Mouse (Mus musculus): Measurements from ENCODE around the gene Appl2. TPM values are rescaled to one million over a fixed set of nuclear protein-coding genes. Genes with fewer than 3 reads are reported as not detected.
A peak's percentile ranks its signal among the peaks of the same experiment; 100 is the strongest.
"Not testable (repeated sequence)": the region's sequence is repeated elsewhere in the genome, so short reads cannot be mapped to it uniquely, and the experiment has no call there.

Appl2 gene
- 40.8 and 45.7 TPM in 2 replicates for polyA plus RNA-seq (2015; fragmentation: Nextera tagmentation; extraction: Ambion mirVana)

- peak within 1 kb of the TSS; percentile 81 for H3K27ac ChIP-seq (replicated peaks)
- H3K4me2 ChIP-seq: peak within 1 kb of the TSS; percentile 82
- H3K4me1 ChIP-seq: peaks cover 39% of the 10 kb centered on the region
- no peaks in the 10 kb centered on the region for H3K9me3 ChIP-seq (replicated peaks)
- WGBS: under 1% methylated on average over 59 of the region's 59 CpGs
- H3K9ac ChIP-seq (replicated peaks): peak within 1 kb of the TSS; percentile 68
- no peaks in the 10 kb centered on the region for H3K27me3 ChIP-seq (replicated peaks)
- peak; percentile 96 for ATAC-seq (ENCODE audit: low FRiP score)
- no peaks in the 10 kb centered on the region for H3K36me3 ChIP-seq
- peak within 1 kb of the TSS; percentile 64 for H3K4me3 ChIP-seq (replicated peaks)
Measured at GRCm38 (mm10) chr10:83648131-83649020, at the start of gene Appl2. Gene Appl2 (minus strand): TSS chr10:83648738.

GRCm38 (mm10) chr10:83696226-83696625 is 47.7 kb upstream of the Appl2 start:
- Histone ChIP-seq H3K9me3 (replicated peaks) (no peaks in the 10 kb centered on the region), H3K4me3 (replicated peaks) (no peak overlapping the region), H3K36me3 (no peaks in the 10 kb centered on the region), H3K9ac (replicated peaks) (no peak overlapping the region), H3K27ac (replicated peaks) (no peak overlapping the region), H3K4me2 (no peak overlapping the region), H3K4me1 (no peaks in the 10 kb centered on the region), H3K27me3 (replicated peaks) (no peaks in the 10 kb centered on the region)
- 82% methylated on average over 4 of the region's 4 CpGs for WGBS
- no peak for ATAC-seq (ENCODE audit: low FRiP score)

- no peaks in the 10 kb centered on the region for H3K9me3 ChIP-seq (replicated peaks)
- no peaks in the 10 kb centered on the region for H3K4me1 ChIP-seq
- ATAC-seq (ENCODE audit: low FRiP score): no peak
- no peaks in the 10 kb centered on the region for H3K36me3 ChIP-seq
- no peaks in the 10 kb centered on the region for H3K27me3 ChIP-seq (replicated peaks)
- H3K9ac ChIP-seq (replicated peaks): no peak overlapping the region
- WGBS: 86% methylated on average over 11 of the region's 11 CpGs
- H3K4me2 ChIP-seq: no peak overlapping the region
- H3K27ac ChIP-seq (replicated peaks): no peak overlapping the region
- no peak overlapping the region for H3K4me3 ChIP-seq (replicated peaks)
Measured at GRCm38 (mm10) chr10:83692175-83692895, 43.8 kb upstream of the Appl2 start.

GRCm38 (mm10) chr10:83688215-83688614 is 39.7 kb upstream of the Appl2 start:
- Histone ChIP-seq H3K27ac (replicated peaks) (no peak overlapping the region), H3K4me1 (no peaks in the 10 kb centered on the region), H3K9me3 (replicated peaks) (no peaks in the 10 kb centered on the region), H3K4me2 (no peak overlapping the region), H3K4me3 (replicated peaks) (no peak overlapping the region), H3K9ac (replicated peaks) (no peak overlapping the region), H3K36me3 (no peaks in the 10 kb centered on the region), H3K27me3 (replicated peaks) (no peaks in the 10 kb centered on the region)
- WGBS: 96% methylated on average over 2 of the region's 2 CpGs
- no peak for ATAC-seq (ENCODE audit: low FRiP score)

- H3K9ac ChIP-seq (replicated peaks): no peak overlapping the region
- no peaks in the 10 kb centered on the region for H3K9me3 ChIP-seq (replicated peaks)
- H3K4me1 ChIP-seq: no peaks in the 10 kb centered on the region
- H3K27me3 ChIP-seq (replicated peaks): no peaks in the 10 kb centered on the region
- ATAC-seq (ENCODE audit: low FRiP score): no peak
- 86% methylated on average over 12 of the region's 12 CpGs for WGBS
- no peak overlapping the region for H3K4me2 ChIP-seq
- no peaks in the 10 kb centered on the region for H3K36me3 ChIP-seq
- H3K27ac ChIP-seq (replicated peaks): no peak overlapping the region
- H3K4me3 ChIP-seq (replicated peaks): no peak overlapping the region
Measured at GRCm38 (mm10) chr10:83681334-83681733, 32.8 kb upstream of the Appl2 start.

- Histone ChIP-seq H3K4me3 (replicated peaks) (no peak overlapping the region), H3K27me3 (replicated peaks) (no peaks in the 10 kb centered on the region), H3K9ac (replicated peaks) (no peak overlapping the region), H3K27ac (replicated peaks) (no peak overlapping the region), H3K36me3 (no peaks in the 10 kb centered on the region), H3K4me1 (no peaks in the 10 kb centered on the region), H3K4me2 (no peak overlapping the region), H3K9me3 (replicated peaks) (0 out of 2 replicates have a peak, but pooled peaks cover 3% of the 10 kb centered on the region)
- WGBS: 94% methylated on average over 4 of the region's 4 CpGs
- no peak for ATAC-seq (ENCODE audit: low FRiP score)
Measured at GRCm38 (mm10) chr10:83666556-83666955, 18.0 kb upstream of the Appl2 start.

GRCm38 (mm10) chr10:83661925-83662324 is 13.4 kb upstream of the Appl2 start:
- no peak overlapping the region for H3K4me3 ChIP-seq (replicated peaks)
- ATAC-seq (ENCODE audit: low FRiP score): no peak
- no peaks in the 10 kb centered on the region for H3K27me3 ChIP-seq (replicated peaks)
- H3K4me1 ChIP-seq: 0 out of 2 replicates have a peak, but pooled peaks cover 4% of the 10 kb centered on the region
- no peak overlapping the region for H3K27ac ChIP-seq (replicated peaks)
- no peaks in the 10 kb centered on the region for H3K9me3 ChIP-seq (replicated peaks)
- no peak overlapping the region for H3K9ac ChIP-seq (replicated peaks)
- H3K4me2 ChIP-seq: no peak overlapping the region
- WGBS: 70% methylated on average over 8 of the region's 8 CpGs
- H3K36me3 ChIP-seq: no peaks in the 10 kb centered on the region

GRCm38 (mm10) chr10:83660605-83661004 is 12.1 kb upstream of the Appl2 start:
- Histone ChIP-seq H3K36me3 (no peaks in the 10 kb centered on the region), H3K27ac (replicated peaks) (no peak overlapping the region), H3K4me3 (replicated peaks) (no peak overlapping the region), H3K4me1 (0 out of 2 replicates have a peak, but pooled peaks cover 4% of the 10 kb centered on the region), H3K9ac (replicated peaks) (no peak overlapping the region), H3K27me3 (replicated peaks) (no peaks in the 10 kb centered on the region), H3K9me3 (replicated peaks) (no peaks in the 10 kb centered on the region), H3K4me2 (no peak overlapping the region)
- 84% methylated on average over 4 of the region's 4 CpGs for WGBS
- ATAC-seq (ENCODE audit: low FRiP score): no peak

GRCm38 (mm10) chr10:83654591-83654990 is 6.1 kb upstream of the Appl2 start:
- WGBS: 85% methylated on average over 2 of the region's 2 CpGs
- no peak for ATAC-seq (ENCODE audit: low FRiP score)
- no peak overlapping the region for H3K4me2 ChIP-seq
- H3K9ac ChIP-seq (replicated peaks): no peak overlapping the region
- H3K27ac ChIP-seq (replicated peaks): no peak overlapping the region
- no peaks in the 10 kb centered on the region for H3K36me3 ChIP-seq
- 0 out of 2 replicates have a peak, but pooled peaks cover 4% of the 10 kb centered on the region for H3K4me1 ChIP-seq
- no peak overlapping the region for H3K4me3 ChIP-seq (replicated peaks)
- no peaks in the 10 kb centered on the region for H3K27me3 ChIP-seq (replicated peaks)
- no peaks in the 10 kb centered on the region for H3K9me3 ChIP-seq (replicated peaks)

GRCm38 (mm10) chr10:83652205-83652866 is 3.8 kb upstream of the Appl2 start:
- not testable (repeated sequence) for H3K27ac ChIP-seq (replicated peaks); H3K36me3 ChIP-seq; H3K4me2 ChIP-seq; H3K9me3 ChIP-seq (replicated peaks); ATAC-seq (ENCODE audit: low FRiP score); H3K9ac ChIP-seq (replicated peaks); H3K27me3 ChIP-seq (replicated peaks); H3K4me3 ChIP-seq (replicated peaks)
- 90% methylated on average over 19 of the region's 19 CpGs for WGBS
- H3K4me1 ChIP-seq: peaks cover 12% of the 10 kb centered on the region

- H3K9me3 ChIP-seq (replicated peaks): no peaks in the 10 kb centered on the region
- peak overlapping the region; percentile 64 for H3K4me3 ChIP-seq (replicated peaks)
- H3K4me2 ChIP-seq: peak overlapping the region; percentile 82
- 28% methylated on average over 6 of the region's 6 CpGs for WGBS
- peak overlapping the region; percentile 68 for H3K9ac ChIP-seq (replicated peaks)
- H3K4me1 ChIP-seq: peaks cover 32% of the 10 kb centered on the region
- peak overlapping the region; percentile 81 for H3K27ac ChIP-seq (replicated peaks)
- no peaks in the 10 kb centered on the region for H3K36me3 ChIP-seq
- H3K27me3 ChIP-seq (replicated peaks): no peaks in the 10 kb centered on the region
- ATAC-seq (ENCODE audit: low FRiP score): 0 out of 2 replicates have a peak, but pooled peaks have one; percentile 14
Measured at GRCm38 (mm10) chr10:83649037-83649436, 499 bp upstream of the Appl2 start.
